Comparison of ENCODE assay signal across 8 mouse cellular contexts in genomic region chr11:30161173-30161650, GRCm38 (mm10).
DNase-seq lines count a peak whose midpoint lies in the region; ATAC-seq and TF ChIP-seq lines count a peak whose summit lies in the region.

No protein-coding gene starts in this region.

- TF ChIP-seq CTCF in C2C12 (IDR thresholded peaks at IDR 0.05; ENCODE audit: control insufficient read depth, insufficient read depth, insufficient read length): no peak
- TF ChIP-seq CTCF in kidney, postnatal 0 days (IDR thresholded peaks at IDR 0.05; ENCODE audit: low read depth): no peak
- no peak for TF ChIP-seq CTCF in liver, embryonic 14.5 days (IDR thresholded peaks at IDR 0.05; ENCODE audit: low read depth)
- TF ChIP-seq CTCF in olfactory bulb, adult 2 months (IDR thresholded peaks at IDR 0.05; ENCODE audit: insufficient read depth, low read depth, low read length): no peak
- TF ChIP-seq CTCF in thymus, adult 2 months (IDR thresholded peaks at IDR 0.05; ENCODE audit: borderline replicate concordance, control insufficient read depth, extremely low read depth, insufficient read depth, low read length, poor library complexity): no peak

- H3K9me3 ChIP-seq in embryonic facial prominence, embryonic 15.5 days (replicated peaks): no peaks in the 10 kb centered on the region
- no peaks in the 10 kb centered on the region for H3K9me3 ChIP-seq in heart, embryonic 13.5 days
- no peaks in the 10 kb centered on the region for H3K9me3 ChIP-seq in kidney, postnatal 0 days (replicated peaks; ENCODE audit: low read length)
- no peaks in the 10 kb centered on the region for H3K9me3 ChIP-seq in liver, embryonic 14.5 days (ENCODE audit: control insufficient read depth, low read length)

- peaks cover 35% of the 10 kb centered on the region for H3K79me3 ChIP-seq in C2C12 (ENCODE audit: low read depth)

- 44% methylated on average over 6 of the region's 6 CpGs for WGBS in embryonic facial prominence, embryonic 15.5 days
- 2% methylated on average over 6 of the region's 6 CpGs for WGBS in heart, embryonic 13.5 days
- 34% methylated on average over 6 of the region's 6 CpGs for WGBS in kidney, postnatal 0 days
- 41% methylated on average over 6 of the region's 6 CpGs for WGBS in liver, embryonic 14.5 days (ENCODE audit: insufficient replicate concordance)
- 25% methylated on average over 6 of the region's 6 CpGs for WGBS in olfactory bulb, adult 2 months
- 80% methylated on average over 6 of the region's 6 CpGs for WGBS in thymus, adult 2 months

- H3ac ChIP-seq in C2C12 (ENCODE audit: control insufficient read depth, insufficient read length, low read depth): no peak overlapping the region

- no peak for TF ChIP-seq POLR2A in olfactory bulb, adult 2 months (IDR thresholded peaks at IDR 0.05; ENCODE audit: insufficient read depth, low read depth, low read length)
- no peak for TF ChIP-seq POLR2A in thymus, adult 2 months (IDR thresholded peaks at IDR 0.05; ENCODE audit: control insufficient read depth, extremely low read depth, insufficient read depth, low read length, poor library complexity)

- H3K27me3 ChIP-seq in C2C12 (ENCODE audit: control insufficient read depth, insufficient read depth, insufficient read length): no peaks in the 10 kb centered on the region
- no peaks in the 10 kb centered on the region for H3K27me3 ChIP-seq in embryonic facial prominence, embryonic 15.5 days
- no peaks in the 10 kb centered on the region for H3K27me3 ChIP-seq in heart, embryonic 13.5 days (replicated peaks)
- H3K27me3 ChIP-seq in kidney, postnatal 0 days (ENCODE audit: insufficient read depth, low read length): no peaks in the 10 kb centered on the region
- no peaks in the 10 kb centered on the region; the same call in 1 of the 2 replicates for H3K27me3 ChIP-seq in liver, embryonic 14.5 days (ENCODE audit: control insufficient read depth, insufficient read depth, low read length)
- H3K27me3 ChIP-seq in thymus, adult 2 months (ENCODE audit: control insufficient read depth, insufficient read depth, low read length): no peaks in the 10 kb centered on the region

- ATAC-seq in embryonic facial prominence, embryonic 15.5 days (ENCODE audit: insufficient number of reproducible peaks, low FRiP score, low TSS enrichment, low read depth): peak; percentile 86
- ATAC-seq in heart, embryonic 13.5 days (ENCODE audit: extremely low read depth, insufficient number of reproducible peaks, low FRiP score, low TSS enrichment): peak; percentile 81
- peak; percentile 80 for ATAC-seq in kidney, postnatal 0 days (replicated peaks; ENCODE audit: low FRiP score, low read depth)
- peak; percentile 44 for ATAC-seq in liver, embryonic 14.5 days (ENCODE audit: insufficient read depth)

- H3K4me2 ChIP-seq in embryonic facial prominence, embryonic 15.5 days (replicated peaks): no peak overlapping the region
- H3K4me2 ChIP-seq in heart, embryonic 13.5 days: peak overlapping the region; percentile 35
- H3K4me2 ChIP-seq in kidney, postnatal 0 days (ENCODE audit: low read length): no peak overlapping the region
- H3K4me2 ChIP-seq in liver, embryonic 14.5 days (ENCODE audit: low read depth): peak overlapping the region; percentile 50

- H3K4me1 ChIP-seq in embryonic facial prominence, embryonic 15.5 days: peaks cover 22% of the 10 kb centered on the region
- H3K4me1 ChIP-seq in heart, embryonic 13.5 days: peaks cover 97% of the 10 kb centered on the region
- peaks cover 35% of the 10 kb centered on the region for H3K4me1 ChIP-seq in kidney, postnatal 0 days (replicated peaks; ENCODE audit: insufficient read depth, low read length)
- H3K4me1 ChIP-seq in liver, embryonic 14.5 days (replicated peaks; ENCODE audit: control insufficient read depth in 2 of 2, insufficient read depth in 2 of 2, low read length in 1 of 2): peaks cover 60 to 66% of the 10 kb centered on the region in 2 experiments
- H3K4me1 ChIP-seq in olfactory bulb, adult 2 months (ENCODE audit: control insufficient read depth, insufficient read depth, low read length): peaks cover 20% of the 10 kb centered on the region
- H3K4me1 ChIP-seq in thymus, adult 2 months (replicated peaks; ENCODE audit: control insufficient read depth, insufficient read depth, low read length): peaks cover 13% of the 10 kb centered on the region

- H3K4me3 ChIP-seq in C2C12 (ENCODE audit: insufficient read depth, poor library complexity, severe bottlenecking): no peak overlapping the region
- no peak overlapping the region for H3K4me3 ChIP-seq in embryonic facial prominence, embryonic 15.5 days (replicated peaks)
- H3K4me3 ChIP-seq in heart, embryonic 13.5 days: no peak overlapping the region
- no peak overlapping the region for H3K4me3 ChIP-seq in kidney, postnatal 0 days (replicated peaks; ENCODE audit: low read depth, low read length)
- no peak overlapping the region for H3K4me3 ChIP-seq in liver, embryonic 14.5 days (ENCODE audit: insufficient read depth in 1 of 2, low read depth in 2 of 2, low read length in 2 of 2)
- no peak overlapping the region for H3K4me3 ChIP-seq in olfactory bulb, adult 2 months (ENCODE audit: insufficient read depth, low read depth, low read length)
- no peak overlapping the region for H3K4me3 ChIP-seq in thymus, adult 2 months (ENCODE audit: control insufficient read depth, insufficient read depth, low read length)

- H3K27ac ChIP-seq in embryonic facial prominence, embryonic 15.5 days (replicated peaks): peak overlapping the region; percentile 56; the same call in 1 of the 2 replicates
- peak overlapping the region; percentile 93 for H3K27ac ChIP-seq in heart, embryonic 13.5 days (replicated peaks)
- peak overlapping the region; percentile 73 for H3K27ac ChIP-seq in kidney, postnatal 0 days
- peak overlapping the region; percentile 59 for H3K27ac ChIP-seq in liver, embryonic 14.5 days
- H3K27ac ChIP-seq in olfactory bulb, adult 2 months (ENCODE audit: insufficient read depth, low read depth, low read length): peak overlapping the region; percentile 64; the same call in 1 of the 2 replicates
- H3K27ac ChIP-seq in thymus, adult 2 months (ENCODE audit: control insufficient read depth, insufficient read depth, low read length): no peak overlapping the region

- H3K36me3 ChIP-seq in C2C12 (ENCODE audit: control insufficient read depth, insufficient read depth): peaks cover 39% of the 10 kb centered on the region
- no peaks in the 10 kb centered on the region for H3K36me3 ChIP-seq in embryonic facial prominence, embryonic 15.5 days
- peaks cover 33% of the 10 kb centered on the region for H3K36me3 ChIP-seq in heart, embryonic 13.5 days
- no peaks in the 10 kb centered on the region for H3K36me3 ChIP-seq in kidney, postnatal 0 days (ENCODE audit: insufficient read depth, low read length)
- no peaks in the 10 kb centered on the region for H3K36me3 ChIP-seq in liver, embryonic 14.5 days (replicated peaks; ENCODE audit: control insufficient read depth, insufficient read depth, low read depth)
- peaks cover 9% of the 10 kb centered on the region; the same call in 1 of the 2 replicates for H3K36me3 ChIP-seq in thymus, adult 2 months (ENCODE audit: control insufficient read depth, insufficient read depth, low read length)

- H3K79me2 ChIP-seq in C2C12 (ENCODE audit: control insufficient read depth, insufficient read depth): peaks cover 74% of the 10 kb centered on the region

- TF ChIP-seq EP300 in liver, embryonic 14.5 days (IDR thresholded peaks at IDR 0.05; ENCODE audit: low read depth): no peak

- DNase-seq in adrenal gland, postnatal 14 days: peak; percentile 74
- DNase-seq in kidney, postnatal 0 days (ENCODE audit: low spot score): peak; percentile 86
- no peak for DNase-seq in liver, embryonic 14.5 days (ENCODE audit: low read depth in 3 of 3, low spot score in 3 of 3)
- no peak for DNase-seq in thymus, adult 2 months

- no peak overlapping the region for H3K9ac ChIP-seq in embryonic facial prominence, embryonic 15.5 days
- H3K9ac ChIP-seq in heart, embryonic 13.5 days: peak overlapping the region; percentile 34
- no peak overlapping the region for H3K9ac ChIP-seq in kidney, postnatal 0 days (ENCODE audit: low read depth, low read length)
- H3K9ac ChIP-seq in liver, embryonic 14.5 days (replicated peaks): peak overlapping the region; percentile 47

TF ChIP-seq in C2C12, 6 proteins besides CTCF, POLR2A, EP300 and RAD21:
- TF ChIP-seq FOSL1 (IDR thresholded peaks at IDR 0.05; ENCODE audit: insufficient read depth, low read length, poor library complexity, severe bottlenecking): no peak
- no peak for TF ChIP-seq CEBPB (IDR thresholded peaks at IDR 0.05; ENCODE audit: low read depth)
- no peak for TF ChIP-seq MYOG (IDR thresholded peaks at IDR 0.05; ENCODE audit: control insufficient read depth, extremely low read depth, insufficient read length)
- TF ChIP-seq MAX (IDR thresholded peaks at IDR 0.05): no peak
- peak; percentile 77 for TF ChIP-seq MYOD1 (IDR thresholded peaks at IDR 0.05; ENCODE audit: control insufficient read depth, insufficient read length, low read depth)
- no peak for TF ChIP-seq USF1 (IDR thresholded peaks at IDR 0.05; ENCODE audit: low read depth)

Comparison
In these comparisons a context has a peak if more than half of its experiments do, and no peak if none do; other contexts are left out.
1. DNase-seq: peak in adrenal gland, postnatal 14 days (single experiment) and kidney, postnatal 0 days (single experiment); none in liver, embryonic 14.5 days (0 of 3) and thymus, adult 2 months (single experiment).
2. H3K4me2 ChIP-seq: peak in heart, embryonic 13.5 days (single experiment) and liver, embryonic 14.5 days (single experiment); none in embryonic facial prominence, embryonic 15.5 days (single experiment) and kidney, postnatal 0 days (single experiment).
3. H3K9ac ChIP-seq: peak in heart, embryonic 13.5 days (single experiment) and liver, embryonic 14.5 days (single experiment); none in embryonic facial prominence, embryonic 15.5 days (single experiment) and kidney, postnatal 0 days (single experiment).
4. Peak in every context shown above with its lines, with median percentiles within 50 percentile points of each other: ATAC-seq.